In genomic region chr3:108423006-108423405, GRCm38 (mm10) we compare ENCODE assay signal across 15 mouse cellular contexts. TPM values are rescaled to one million over a fixed set of nuclear protein-coding genes. Genes with fewer than 3 reads are reported as not detected.
DNase-seq lines count a peak whose midpoint lies in the region; ATAC-seq and TF ChIP-seq lines count a peak whose summit lies in the region.
"Had no signal": no experiment of that assay in that cellular context is flagged by ENCODE, and none has a peak within 500 bp of the region (broad histone marks: within the 10 kb centered on the region; RNA-seq: fewer than 3 reads in every experiment).

No protein-coding gene starts in this region.

- H3K27ac ChIP-seq in stomach, embryonic 16.5 days (ENCODE audit: low read length): peak overlapping the region; percentile 58
- H3K27ac ChIP-seq in stomach, postnatal 0 days (replicated peaks): no peak overlapping the region; the same call in 1 of the 2 replicates
- H3K27ac ChIP-seq in forebrain, embryonic 14.5 days (ENCODE audit: low read depth, low read length): peak overlapping the region; percentile 65; the same call in 1 of the 2 replicates
- H3K27ac ChIP-seq in hindbrain, embryonic 16.5 days (ENCODE audit: low read depth, low read length): no peak overlapping the region
- H3K27ac ChIP-seq: lung, embryonic 15.5 days had no signal

- ATAC-seq in stomach, embryonic 16.5 days (ENCODE audit: insufficient read depth, low FRiP score): no peak
- ATAC-seq in stomach, postnatal 0 days (ENCODE audit: low FRiP score, low TSS enrichment): no peak
- 0 out of 2 replicates have a peak, but pooled peaks have one; percentile 4 for ATAC-seq in forebrain, embryonic 14.5 days
- ATAC-seq in hindbrain, embryonic 16.5 days: 0 out of 2 replicates have a peak, but pooled peaks have one; percentile 3

- TF ChIP-seq EP300 in stomach, postnatal 0 days (optimal IDR thresholded peaks at IDR 0.05): no peak

- no peak overlapping the region for H3K4me2 ChIP-seq in stomach, embryonic 16.5 days (ENCODE audit: low read depth, low read length)
- H3K4me2 ChIP-seq in stomach, postnatal 0 days (replicated peaks; ENCODE audit: low read depth): no peak overlapping the region
- H3K4me2 ChIP-seq in forebrain, embryonic 14.5 days (ENCODE audit: low read length): peak overlapping the region; percentile 39
- peak overlapping the region; percentile 50 for H3K4me2 ChIP-seq in hindbrain, embryonic 16.5 days (ENCODE audit: low read length)

- WGBS in stomach, embryonic 16.5 days: 52% methylated on average over 6 of the region's 6 CpGs
- 38% methylated on average over 6 of the region's 6 CpGs for WGBS in stomach, postnatal 0 days
- 32% methylated on average over 6 of the region's 6 CpGs for WGBS in forebrain, embryonic 14.5 days
- 20% methylated on average over 6 of the region's 6 CpGs for WGBS in hindbrain, embryonic 16.5 days

- H3K4me3 ChIP-seq in stomach, embryonic 16.5 days (replicated peaks; ENCODE audit: low read length): no peak overlapping the region
- H3K4me3 ChIP-seq in stomach, postnatal 0 days (ENCODE audit: low read depth, low read length): no peak overlapping the region
- H3K4me3 ChIP-seq in forebrain, embryonic 14.5 days (ENCODE audit: low read depth, low read length): no peak overlapping the region
- no peak overlapping the region for H3K4me3 ChIP-seq in hindbrain, embryonic 16.5 days (ENCODE audit: low read length)
- H3K4me3 ChIP-seq: lung, embryonic 15.5 days had no signal

- no peak for DNase-seq in stomach, postnatal 0 days (ENCODE audit: low spot score)
- DNase-seq in forebrain, embryonic 14.5 days (ENCODE audit: low spot score): peak; percentile 51
- DNase-seq in thymus, postnatal 14 days: no peak
- DNase-seq in thymus, postnatal 36 days: no peak
- DNase-seq in lung, adult 18-20 months: no peak
- DNase-seq: heart, postnatal 36 days; kidney, adult 8-10 months; thymus, adult 18-20 months had no signal

- peaks cover 21% of the 10 kb centered on the region for H3K4me1 ChIP-seq in stomach, embryonic 16.5 days (ENCODE audit: control insufficient read depth, insufficient read depth, low read length)
- H3K4me1 ChIP-seq in stomach, postnatal 0 days (replicated peaks; ENCODE audit: control insufficient read depth, insufficient read depth): 0 out of 2 replicates have a peak, but pooled peaks cover 3% of the 10 kb centered on the region
- peaks cover 24% of the 10 kb centered on the region for H3K4me1 ChIP-seq in forebrain, embryonic 14.5 days (ENCODE audit: control insufficient read depth, insufficient read depth, low read length)
- H3K4me1 ChIP-seq in hindbrain, embryonic 16.5 days (ENCODE audit: control insufficient read depth, insufficient read depth, low read depth, low read length): peaks cover 23% of the 10 kb centered on the region

- H3K36me3 ChIP-seq in stomach, embryonic 16.5 days (ENCODE audit: control insufficient read depth, insufficient read depth, low read length): peaks cover 12% of the 10 kb centered on the region
- H3K36me3 ChIP-seq in stomach, postnatal 0 days (ENCODE audit: control insufficient read depth, insufficient read depth, low read length): peaks cover 13% of the 10 kb centered on the region
- peaks cover 29% of the 10 kb centered on the region for H3K36me3 ChIP-seq in forebrain, embryonic 14.5 days (ENCODE audit: control insufficient read depth, insufficient read depth, low read length)
- peaks cover 25% of the 10 kb centered on the region for H3K36me3 ChIP-seq in hindbrain, embryonic 16.5 days (ENCODE audit: control insufficient read depth, insufficient read depth, low read length)

- no peaks in the 10 kb centered on the region for H3K27me3 ChIP-seq in stomach, embryonic 16.5 days (ENCODE audit: control insufficient read depth, insufficient read depth, low read length)
- H3K27me3 ChIP-seq in stomach, postnatal 0 days (ENCODE audit: control insufficient read depth, insufficient read depth, low read length): no peaks in the 10 kb centered on the region
- no peaks in the 10 kb centered on the region for H3K27me3 ChIP-seq in forebrain, embryonic 14.5 days (replicated peaks; ENCODE audit: control insufficient read depth, insufficient read depth, low read length)
- H3K27me3 ChIP-seq in hindbrain, embryonic 16.5 days (replicated peaks; ENCODE audit: control insufficient read depth, insufficient read depth, low read length): no peaks in the 10 kb centered on the region
- H3K27me3 ChIP-seq: CH12.LX; limb, embryonic 15.5 days; lung, embryonic 15.5 days; Patski had no signal

- TF ChIP-seq CTCF in stomach, postnatal 0 days (IDR thresholded peaks at IDR 0.05; ENCODE audit: low read depth): no peak

- H3K9me3 ChIP-seq in stomach, embryonic 16.5 days (replicated peaks; ENCODE audit: control insufficient read depth, low read length): no peaks in the 10 kb centered on the region
- H3K9me3 ChIP-seq in stomach, postnatal 0 days (ENCODE audit: control insufficient read depth, low read length): no peaks in the 10 kb centered on the region
- H3K9me3 ChIP-seq in forebrain, embryonic 14.5 days (replicated peaks; ENCODE audit: control insufficient read depth, low read length): no peaks in the 10 kb centered on the region
- no peaks in the 10 kb centered on the region for H3K9me3 ChIP-seq in hindbrain, embryonic 16.5 days (ENCODE audit: control insufficient read depth, low read length)
- H3K9me3 ChIP-seq: limb, embryonic 15.5 days; lung, embryonic 15.5 days had no signal

- no peak overlapping the region for H3K9ac ChIP-seq in stomach, embryonic 16.5 days (ENCODE audit: low read length)
- no peak overlapping the region; the same call in 1 of the 2 replicates for H3K9ac ChIP-seq in stomach, postnatal 0 days (ENCODE audit: low read length)
- H3K9ac ChIP-seq in forebrain, embryonic 14.5 days (ENCODE audit: low read length): peak overlapping the region; percentile 21
- peak overlapping the region; percentile 19; the same call in 1 of the 2 replicates for H3K9ac ChIP-seq in hindbrain, embryonic 16.5 days (ENCODE audit: low read depth, low read length)
- H3K9ac ChIP-seq: limb, embryonic 15.5 days; lung, embryonic 15.5 days had no signal

RNA-seq across cellular contexts. Expression of gene Celsr2, which starts 7.7 kb away (rescaled TPM):
- 14.4 and 17.4 TPM in 2 replicates for polyA plus RNA-seq in stomach, embryonic 16.5 days (2015; fragmentation: Nextera tagmentation; extraction: Ambion mirVana)
- 7.5 and 9.7 TPM in 2 replicates for polyA plus RNA-seq in stomach, postnatal 0 days (2015; fragmentation: Nextera tagmentation; extraction: Ambion mirVana)
- polyA plus RNA-seq in forebrain, embryonic 14.5 days (2014; fragmentation: Nextera tagmentation; extraction: Ambion mirVana): 38.4 and 39.9 TPM in 2 replicates
- polyA plus RNA-seq in hindbrain, embryonic 16.5 days (2015; fragmentation: Nextera tagmentation; extraction: Ambion mirVana): 34.5 and 34.7 TPM in 2 replicates

RNA-seq across cellular contexts. Expression of gene Sars, which starts 22.0 kb away (rescaled TPM):
- 144 and 146 TPM in 2 replicates for polyA plus RNA-seq in stomach, embryonic 16.5 days (2015; fragmentation: Nextera tagmentation; extraction: Ambion mirVana)
- 99.5 and 102 TPM in 2 replicates for polyA plus RNA-seq in stomach, postnatal 0 days (2015; fragmentation: Nextera tagmentation; extraction: Ambion mirVana)
- 227 and 241 TPM in 2 replicates for polyA plus RNA-seq in forebrain, embryonic 14.5 days (2014; fragmentation: Nextera tagmentation; extraction: Ambion mirVana)
- polyA plus RNA-seq in hindbrain, embryonic 16.5 days (2015; fragmentation: Nextera tagmentation; extraction: Ambion mirVana): 216 and 224 TPM in 2 replicates

RNA-seq across cellular contexts. Expression of gene Psrc1, which starts 39.4 kb away (rescaled TPM):
- 35.6 and 36.7 TPM in 2 replicates for polyA plus RNA-seq in stomach, embryonic 16.5 days (2015; fragmentation: Nextera tagmentation; extraction: Ambion mirVana)
- polyA plus RNA-seq in stomach, postnatal 0 days (2015; fragmentation: Nextera tagmentation; extraction: Ambion mirVana): 7.7 and 8.3 TPM in 2 replicates
- 32.6 and 42.0 TPM in 2 replicates for polyA plus RNA-seq in forebrain, embryonic 14.5 days (2014; fragmentation: Nextera tagmentation; extraction: Ambion mirVana)
- polyA plus RNA-seq in hindbrain, embryonic 16.5 days (2015; fragmentation: Nextera tagmentation; extraction: Ambion mirVana): 10.8 and 11.1 TPM in 2 replicates

RNA-seq across cellular contexts. Expression of gene Mybphl, which starts 58.3 kb away (rescaled TPM):
- polyA plus RNA-seq in stomach, embryonic 16.5 days (2015; fragmentation: Nextera tagmentation; extraction: Ambion mirVana): not detected in 2 replicates
- polyA plus RNA-seq in stomach, postnatal 0 days (2015; fragmentation: Nextera tagmentation; extraction: Ambion mirVana): not detected in 2 replicates
- polyA plus RNA-seq in forebrain, embryonic 14.5 days (2014; fragmentation: Nextera tagmentation; extraction: Ambion mirVana): not detected in 2 replicates
- polyA plus RNA-seq in hindbrain, embryonic 16.5 days (2015; fragmentation: Nextera tagmentation; extraction: Ambion mirVana): 0.11 TPM in 1 of 2 replicates, not detected in the other
- polyA plus RNA-seq: large intestine, adult 2 months; limb, embryonic 15.5 days; Patski had no signal

Comparison
In these comparisons a context has a peak if more than half of its experiments do, and no peak if none do; other contexts are left out.
1. H3K27ac ChIP-seq: peak in stomach, embryonic 16.5 days (single experiment) and forebrain, embryonic 14.5 days (single experiment); none in stomach, postnatal 0 days (single experiment) and hindbrain, embryonic 16.5 days (single experiment).
2. ATAC-seq: peak in forebrain, embryonic 14.5 days (single experiment) and hindbrain, embryonic 16.5 days (single experiment); none in stomach, embryonic 16.5 days (single experiment) and stomach, postnatal 0 days (single experiment).
3. H3K4me2 ChIP-seq: peak in forebrain, embryonic 14.5 days (single experiment) and hindbrain, embryonic 16.5 days (single experiment); none in stomach, embryonic 16.5 days (single experiment) and stomach, postnatal 0 days (single experiment).
4. H3K9ac ChIP-seq: peak in forebrain, embryonic 14.5 days (single experiment) and hindbrain, embryonic 16.5 days (single experiment); none in stomach, embryonic 16.5 days (single experiment) and stomach, postnatal 0 days (single experiment).